Mouse (Mus musculus): ENCODE data around the gene Zdhhc7. TPM values are rescaled to one million over a fixed set of nuclear protein-coding genes. Genes with fewer than 3 reads are reported as not detected.

Zdhhc7 gene
- polyA plus RNA-seq, 1 experiment from 2014 or later = 19.5 TPM

DNA sequence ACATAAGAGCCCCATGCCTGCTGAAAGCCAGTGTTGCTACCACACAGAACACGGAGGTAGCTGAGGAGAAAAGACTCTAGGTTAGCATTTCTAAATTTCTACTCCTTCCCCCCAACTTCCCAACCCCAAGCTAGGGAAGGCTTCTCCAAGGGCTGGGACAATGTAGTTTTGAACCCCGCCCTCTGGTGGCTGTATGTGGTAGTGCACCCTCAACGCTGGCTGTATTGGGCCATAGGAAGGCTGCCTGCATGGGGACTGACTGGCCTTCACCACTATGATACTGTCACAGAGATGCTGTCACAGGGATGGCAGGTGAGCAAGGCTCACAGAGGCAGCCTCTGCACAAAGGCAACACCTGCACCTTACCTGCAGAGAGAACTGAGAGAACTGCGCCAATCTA is 29.6 kb downstream of the Zdhhc7 start:
- DNase-seq (ENCODE audit: low spot score) = peak; percentile 82
- Histone ChIP-seq H3K9ac (ENCODE audit: low read length) (no peak overlapping the region), H3K4me2 (ENCODE audit: low read length) (no peak overlapping the region), H3K9me3 (replicated peaks; ENCODE audit: control insufficient read depth, low read length) (no peaks in the 10 kb centered on the region), H3K27ac (ENCODE audit: low read depth, low read length) (no peak overlapping the region), H3K27me3 (replicated peaks; ENCODE audit: control insufficient read depth, insufficient read depth, low read length) (no peaks in the 10 kb centered on the region), H3K36me3 (ENCODE audit: control insufficient read depth, insufficient read depth, low read length) (no peaks in the 10 kb centered on the region), H3K4me1 (ENCODE audit: control insufficient read depth, insufficient read depth, low read length) (no peaks in the 10 kb centered on the region), H3K4me3 (ENCODE audit: low read depth, low read length) (no peak overlapping the region)
- peak; percentile 75 for ATAC-seq
- WGBS = 25% methylated on average over 4 of the region's 4 CpGs

DNA sequence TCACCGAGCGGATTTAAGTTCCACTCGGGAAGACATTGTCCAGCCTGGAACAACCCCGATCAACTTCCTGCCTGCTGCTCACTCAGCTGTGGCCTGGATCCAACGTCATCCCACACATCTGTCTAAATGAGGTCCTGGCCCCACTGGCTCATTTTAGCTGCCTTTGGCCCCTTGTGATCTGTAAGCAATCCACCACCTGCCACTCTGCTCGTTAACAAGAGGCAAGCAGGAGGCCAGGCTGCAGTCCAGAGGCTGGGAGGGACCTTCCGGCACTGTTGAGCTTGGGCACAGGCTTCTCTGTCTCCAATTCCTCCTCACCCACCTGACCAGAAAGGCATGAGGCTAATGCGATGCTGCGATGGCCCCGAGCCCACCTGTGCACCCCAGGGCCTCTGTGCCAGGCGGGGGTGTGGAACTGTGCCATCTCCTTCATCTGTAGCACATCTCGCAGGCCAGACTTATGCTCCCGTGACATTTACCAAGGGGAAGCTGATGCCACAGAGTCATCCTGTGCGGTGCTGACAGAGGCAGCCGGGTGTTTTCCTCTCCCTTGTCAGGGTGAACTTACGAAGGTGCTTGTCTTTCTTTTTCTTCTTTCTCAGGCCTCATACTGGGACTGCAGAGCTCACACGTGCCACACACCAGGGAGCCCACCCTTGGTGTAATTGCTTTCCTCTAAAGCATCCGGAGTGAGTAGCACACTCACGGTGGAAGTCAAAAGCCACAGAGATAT is 33.2 kb downstream of the Zdhhc7 start:
- H3K4me1 ChIP-seq (ENCODE audit: control insufficient read depth, insufficient read depth, low read length) = no peaks in the 10 kb centered on the region
- no peaks in the 10 kb centered on the region for H3K9me3 ChIP-seq (replicated peaks; ENCODE audit: control insufficient read depth, low read length)
- H3K9ac ChIP-seq (ENCODE audit: low read length) = no peak overlapping the region
- WGBS = 58% methylated on average over 19 of the region's 19 CpGs
- no peak overlapping the region for H3K27ac ChIP-seq (ENCODE audit: low read depth, low read length)
- H3K27me3 ChIP-seq (replicated peaks; ENCODE audit: control insufficient read depth, insufficient read depth, low read length) = no peaks in the 10 kb centered on the region
- H3K4me3 ChIP-seq (ENCODE audit: low read depth, low read length) = no peak overlapping the region
- DNase-seq (ENCODE audit: low spot score) (no peak), ATAC-seq (no peak)
- no peak overlapping the region for H3K4me2 ChIP-seq (ENCODE audit: low read length)
- no peaks in the 10 kb centered on the region for H3K36me3 ChIP-seq (ENCODE audit: control insufficient read depth, insufficient read depth, low read length)

DNA sequence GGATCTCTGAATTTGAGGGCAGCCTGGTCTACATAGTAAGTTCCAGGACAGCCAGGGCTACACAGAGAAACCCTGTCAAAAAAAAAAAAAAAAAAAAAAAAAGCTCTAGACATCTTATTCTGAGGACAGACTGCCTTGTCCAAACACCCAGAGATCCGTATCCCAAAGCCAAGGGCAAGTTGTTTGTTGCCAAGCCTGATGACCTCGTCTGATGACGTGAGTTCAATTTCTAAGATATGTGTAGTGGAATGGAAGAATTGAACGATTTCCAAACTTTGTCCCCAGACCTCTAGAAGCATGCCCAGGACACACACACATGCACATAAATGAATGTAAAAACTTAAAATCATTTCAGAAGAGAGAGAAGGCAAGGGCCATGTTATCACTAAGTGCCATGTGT is 35.1 kb downstream of the Zdhhc7 start:
- no peak overlapping the region for H3K4me3 ChIP-seq (ENCODE audit: low read depth, low read length)
- no peak for ATAC-seq
- no peaks in the 10 kb centered on the region for H3K27me3 ChIP-seq (replicated peaks; ENCODE audit: control insufficient read depth, insufficient read depth, low read length)

DNA sequence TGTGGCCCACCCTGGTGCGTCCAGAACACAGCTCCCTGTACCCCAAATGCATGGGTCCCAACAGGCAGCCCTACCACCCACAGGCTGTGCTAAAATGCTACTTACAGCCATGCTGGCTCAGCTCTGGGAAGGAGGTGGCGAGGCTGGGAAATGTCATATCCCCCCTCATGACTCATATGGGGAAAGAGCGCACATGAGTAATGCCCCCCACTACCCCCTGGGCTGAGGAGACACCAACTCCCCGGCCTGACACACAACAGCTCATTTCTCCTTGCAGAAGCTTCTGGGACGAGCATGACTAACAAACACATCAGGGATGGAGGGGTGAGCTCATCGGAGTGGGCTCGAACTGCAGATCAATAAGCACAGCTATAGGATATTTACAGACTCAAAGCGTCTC is 35.7 kb downstream of the Zdhhc7 start:
- Histone ChIP-seq H3K9ac (ENCODE audit: low read length) (no peak overlapping the region), H3K9me3 (replicated peaks; ENCODE audit: control insufficient read depth, low read length) (no peaks in the 10 kb centered on the region), H3K4me2 (ENCODE audit: low read length) (no peak overlapping the region), H3K36me3 (ENCODE audit: control insufficient read depth, insufficient read depth, low read length) (no peaks in the 10 kb centered on the region), H3K4me3 (ENCODE audit: low read depth, low read length) (no peak overlapping the region), H3K27me3 (replicated peaks; ENCODE audit: control insufficient read depth, insufficient read depth, low read length) (no peaks in the 10 kb centered on the region), H3K27ac (ENCODE audit: low read depth, low read length) (no peak overlapping the region), H3K4me1 (ENCODE audit: control insufficient read depth, insufficient read depth, low read length) (no peaks in the 10 kb centered on the region)
- WGBS = 90% methylated on average over 8 of the region's 8 CpGs
- DNase-seq (ENCODE audit: low spot score) (no peak), ATAC-seq (no peak)

More for the DNA sequence above, 35.1 kb downstream of the Zdhhc7 start:
- DNase-seq (ENCODE audit: low spot score) = no peak
- Histone ChIP-seq H3K27ac (ENCODE audit: low read depth, low read length) (no peak overlapping the region), H3K9ac (ENCODE audit: low read length) (no peak overlapping the region), H3K36me3 (ENCODE audit: control insufficient read depth, insufficient read depth, low read length) (no peaks in the 10 kb centered on the region), H3K9me3 (replicated peaks; ENCODE audit: control insufficient read depth, low read length) (no peaks in the 10 kb centered on the region), H3K4me2 (ENCODE audit: low read length) (no peak overlapping the region), H3K4me1 (ENCODE audit: control insufficient read depth, insufficient read depth, low read length) (no peaks in the 10 kb centered on the region)
- WGBS = 81% methylated on average over 4 of the region's 4 CpGs

DNA sequence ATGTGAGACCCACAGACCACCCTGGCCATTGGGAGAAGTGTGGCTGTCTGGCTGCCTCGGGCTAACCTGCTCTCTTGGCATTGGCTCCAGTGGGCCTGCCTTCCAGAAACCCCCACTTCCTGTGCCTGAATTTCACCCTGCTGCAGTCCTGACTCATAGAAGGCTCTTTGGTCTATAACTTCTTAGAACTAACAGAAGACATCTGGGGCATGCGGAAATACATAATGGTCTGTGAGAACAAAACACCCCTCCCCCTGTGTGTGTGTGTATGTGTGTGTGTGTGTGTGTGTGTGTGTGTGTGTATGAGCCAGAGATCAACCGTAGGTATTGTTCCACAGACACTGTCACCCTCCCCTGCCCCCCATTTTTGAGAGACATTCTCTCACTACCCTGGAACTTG is 38.0 kb downstream of the Zdhhc7 start:
- no peak overlapping the region for H3K27ac ChIP-seq (ENCODE audit: low read depth, low read length)
- no peak overlapping the region for H3K4me2 ChIP-seq (ENCODE audit: low read length)
- no peaks in the 10 kb centered on the region for H3K4me1 ChIP-seq (ENCODE audit: control insufficient read depth, insufficient read depth, low read length)
- H3K36me3 ChIP-seq (ENCODE audit: control insufficient read depth, insufficient read depth, low read length) = no peaks in the 10 kb centered on the region
- H3K9ac ChIP-seq (ENCODE audit: low read length) = no peak overlapping the region
- ATAC-seq (no peak), DNase-seq (ENCODE audit: low spot score) (no peak)
- H3K27me3 ChIP-seq (replicated peaks; ENCODE audit: control insufficient read depth, insufficient read depth, low read length) = no peaks in the 10 kb centered on the region
- no peak overlapping the region for H3K4me3 ChIP-seq (ENCODE audit: low read depth, low read length)
- H3K9me3 ChIP-seq (replicated peaks; ENCODE audit: control insufficient read depth, low read length) = no peaks in the 10 kb centered on the region
- WGBS = 80% methylated on average over 3 of the region's 3 CpGs

DNA sequence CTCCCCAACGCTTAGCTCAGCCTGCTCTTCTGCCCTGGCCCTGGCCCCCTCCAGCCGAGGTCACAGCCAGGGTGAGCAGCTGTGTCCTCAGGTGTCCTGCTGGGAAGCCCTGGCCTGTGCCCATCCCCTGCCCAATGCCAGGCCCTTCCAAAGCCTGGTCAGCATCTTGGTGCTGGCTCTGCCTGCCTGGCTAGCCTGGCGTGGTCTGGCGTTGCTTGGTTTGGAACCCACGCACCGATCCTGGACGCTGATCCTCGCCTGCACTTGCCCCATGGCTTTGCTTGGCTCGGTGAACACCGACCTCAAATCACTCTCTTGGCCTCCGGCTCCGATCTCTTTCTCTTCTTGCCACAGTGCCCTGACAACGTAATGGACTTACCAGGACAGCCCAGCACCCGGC is 38.5 kb downstream of the Zdhhc7 start:
- Histone ChIP-seq H3K9ac (ENCODE audit: low read length) (no peak overlapping the region), H3K36me3 (ENCODE audit: control insufficient read depth, insufficient read depth, low read length) (no peaks in the 10 kb centered on the region), H3K4me3 (ENCODE audit: low read depth, low read length) (no peak overlapping the region), H3K27ac (ENCODE audit: low read depth, low read length) (no peak overlapping the region), H3K4me1 (ENCODE audit: control insufficient read depth, insufficient read depth, low read length) (no peaks in the 10 kb centered on the region), H3K27me3 (replicated peaks; ENCODE audit: control insufficient read depth, insufficient read depth, low read length) (no peaks in the 10 kb centered on the region), H3K4me2 (ENCODE audit: low read length) (no peak overlapping the region), H3K9me3 (replicated peaks; ENCODE audit: control insufficient read depth, low read length) (no peaks in the 10 kb centered on the region)
- WGBS = 88% methylated on average over 14 of the region's 14 CpGs
- DNase-seq (ENCODE audit: low spot score) (no peak), ATAC-seq (no peak)

DNA sequence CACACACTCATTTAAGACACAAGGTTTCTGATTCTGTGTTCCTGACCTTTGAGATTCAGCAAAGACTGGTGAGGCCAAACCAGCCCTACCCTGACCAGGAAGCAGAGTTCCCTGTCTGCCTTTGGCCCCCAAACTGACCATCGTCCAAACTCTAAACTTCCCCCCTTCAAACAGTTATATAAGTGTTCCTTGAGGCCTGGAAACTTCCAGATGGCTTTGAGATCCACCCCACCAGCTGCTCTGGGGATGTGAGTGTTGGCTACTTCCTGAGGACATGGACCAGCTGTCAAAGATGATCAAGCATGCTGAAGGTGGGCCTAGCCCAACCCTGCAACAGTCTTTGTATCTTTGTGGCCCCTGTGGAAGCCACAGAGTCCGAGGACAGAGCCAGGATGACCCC is 44.2 kb downstream of the Zdhhc7 start:
- no peaks in the 10 kb centered on the region for H3K4me1 ChIP-seq (ENCODE audit: control insufficient read depth, insufficient read depth, low read length)
- no peak for ATAC-seq
- no peak overlapping the region for H3K27ac ChIP-seq (ENCODE audit: low read depth, low read length)
- H3K36me3 ChIP-seq (ENCODE audit: control insufficient read depth, insufficient read depth, low read length) = no peaks in the 10 kb centered on the region
- H3K9ac ChIP-seq (ENCODE audit: low read length) = no peak overlapping the region
- 83% methylated on average over 2 of the region's 2 CpGs for WGBS
- DNase-seq (ENCODE audit: low spot score) = no peak
- no peak overlapping the region for H3K4me2 ChIP-seq (ENCODE audit: low read length)
- no peak overlapping the region for H3K4me3 ChIP-seq (ENCODE audit: low read depth, low read length)
- no peaks in the 10 kb centered on the region for H3K27me3 ChIP-seq (replicated peaks; ENCODE audit: control insufficient read depth, insufficient read depth, low read length)
- no peaks in the 10 kb centered on the region for H3K9me3 ChIP-seq (replicated peaks; ENCODE audit: control insufficient read depth, low read length)

DNA sequence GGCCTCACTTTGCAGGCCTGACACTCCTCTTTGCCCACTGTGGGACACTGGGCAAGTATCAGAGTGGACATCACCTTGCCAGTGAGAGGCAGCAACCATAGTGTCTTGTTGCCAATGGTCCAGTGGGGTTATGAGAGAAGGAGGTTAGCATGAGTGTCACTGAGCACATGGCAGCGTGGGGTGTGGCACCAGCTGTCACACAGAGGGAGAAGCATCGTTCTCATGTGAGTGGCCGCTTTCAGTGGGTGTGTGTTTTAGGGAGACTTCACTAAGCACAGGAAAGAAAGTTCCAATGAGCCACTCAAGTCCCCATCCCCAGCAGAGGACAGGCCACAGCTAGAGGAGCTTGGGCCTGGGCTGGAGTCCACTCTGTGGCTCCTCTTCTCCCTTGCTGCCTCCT is 46.4 kb downstream of the Zdhhc7 start:
- no peaks in the 10 kb centered on the region for H3K36me3 ChIP-seq (ENCODE audit: control insufficient read depth, insufficient read depth, low read length)
- no peaks in the 10 kb centered on the region for H3K27me3 ChIP-seq (replicated peaks; ENCODE audit: control insufficient read depth, insufficient read depth, low read length)
- no peak overlapping the region for H3K4me3 ChIP-seq (ENCODE audit: low read depth, low read length)
- no peaks in the 10 kb centered on the region for H3K9me3 ChIP-seq (replicated peaks; ENCODE audit: control insufficient read depth, low read length)
- ATAC-seq (no peak), DNase-seq (ENCODE audit: low spot score) (no peak)
- H3K9ac ChIP-seq (ENCODE audit: low read length) = no peak overlapping the region
- no peaks in the 10 kb centered on the region for H3K4me1 ChIP-seq (ENCODE audit: control insufficient read depth, insufficient read depth, low read length)
- WGBS = 90% methylated on average over 3 of the region's 3 CpGs
- H3K4me2 ChIP-seq (ENCODE audit: low read length) = no peak overlapping the region
- H3K27ac ChIP-seq (ENCODE audit: low read depth, low read length) = no peak overlapping the region

DNA sequence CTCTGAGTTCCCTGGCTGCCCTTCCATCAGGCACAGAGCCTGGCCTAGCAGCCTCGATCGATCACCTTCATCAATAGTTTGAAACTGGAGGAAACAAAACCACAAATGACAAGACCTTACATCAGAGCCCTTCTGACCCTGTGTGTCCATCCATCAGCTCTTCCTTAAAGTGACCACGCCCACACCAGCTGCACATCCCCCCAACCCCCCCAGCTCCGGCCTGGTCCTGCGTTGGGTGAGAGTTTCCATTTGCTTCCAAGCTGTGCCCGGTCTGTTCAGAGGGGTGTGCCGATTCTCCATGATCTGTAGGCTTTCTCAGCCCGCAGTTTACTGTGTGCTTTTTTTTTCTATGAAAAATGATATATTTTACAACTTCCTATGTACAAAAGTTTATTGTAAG is 49.0 kb downstream of the Zdhhc7 start:
- Histone ChIP-seq H3K27me3 (replicated peaks; ENCODE audit: control insufficient read depth, insufficient read depth, low read length) (no peaks in the 10 kb centered on the region), H3K9ac (ENCODE audit: low read length) (no peak overlapping the region), H3K9me3 (replicated peaks; ENCODE audit: control insufficient read depth, low read length) (no peaks in the 10 kb centered on the region), H3K27ac (ENCODE audit: low read depth, low read length) (no peak overlapping the region), H3K4me1 (ENCODE audit: control insufficient read depth, insufficient read depth, low read length) (no peaks in the 10 kb centered on the region), H3K4me3 (ENCODE audit: low read depth, low read length) (no peak overlapping the region), H3K4me2 (ENCODE audit: low read length) (no peak overlapping the region), H3K36me3 (ENCODE audit: control insufficient read depth, insufficient read depth, low read length) (no peaks in the 10 kb centered on the region)
- DNase-seq (ENCODE audit: low spot score) (no peak), ATAC-seq (no peak)
- 86% methylated on average over 8 of the region's 8 CpGs for WGBS

All from forebrain, embryonic 14.5 days (tissue).